Mouse (Mus musculus): ENCODE data around the gene Galnt18. TPM values are rescaled to one million over a fixed set of nuclear protein-coding genes. Genes with fewer than 3 reads are reported as not detected.

The Galnt18 gene
- polyA plus RNA-seq, 1 experiment from 2014 or later: 4.5 TPM

Small RNA genes lying within 50 kb of the gene (microRNA-seq; reads per million reads assigned to microRNA genes)
- not detected for gene Gm25787 (ENCODE audit: insufficient number of aligned reads)

Other genes with a start within 250 kb of the Galnt18 start
- 107 and 114 TPM in 2 replicates for gene Usp47, start 243.5 kb upstream of the Galnt18 start, polyA plus RNA-seq (2014; fragmentation: Nextera tagmentation; extraction: Ambion mirVana)

Measured in forebrain, embryonic 11.5 days (tissue).